Mouse (Mus musculus) ovary, postnatal 36 days (tissue): ENCODE data around the gene Pphln1.

ENCODE experiments used
- DNase-seq: peaks from one replicate; pipeline ENCODE4 v3.0.0; 2022; ENCODE audit warnings: low spot score, mixed read lengths

Gene Pphln1

DNA sequence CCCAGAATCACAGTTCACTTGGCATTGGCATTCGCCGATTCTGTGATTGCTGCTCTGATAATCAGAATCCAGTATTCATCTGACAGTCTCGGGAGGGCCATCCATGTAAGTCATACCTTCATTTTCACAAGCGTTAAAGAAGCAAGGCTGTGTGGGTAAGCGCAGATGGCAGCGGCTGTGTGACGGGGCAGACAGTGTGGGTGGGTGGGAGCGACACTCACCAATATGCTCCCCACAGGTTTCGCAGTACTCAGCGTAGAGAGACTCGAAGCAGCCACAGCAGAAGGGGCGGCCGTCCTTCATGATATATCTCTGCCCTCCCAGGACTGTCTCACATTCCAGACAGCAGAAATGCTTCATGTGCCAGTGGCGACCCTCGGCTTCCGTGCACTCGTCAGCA lies 106.7 kb downstream of the Pphln1 start:
- no peak for DNase-seq

DNA sequence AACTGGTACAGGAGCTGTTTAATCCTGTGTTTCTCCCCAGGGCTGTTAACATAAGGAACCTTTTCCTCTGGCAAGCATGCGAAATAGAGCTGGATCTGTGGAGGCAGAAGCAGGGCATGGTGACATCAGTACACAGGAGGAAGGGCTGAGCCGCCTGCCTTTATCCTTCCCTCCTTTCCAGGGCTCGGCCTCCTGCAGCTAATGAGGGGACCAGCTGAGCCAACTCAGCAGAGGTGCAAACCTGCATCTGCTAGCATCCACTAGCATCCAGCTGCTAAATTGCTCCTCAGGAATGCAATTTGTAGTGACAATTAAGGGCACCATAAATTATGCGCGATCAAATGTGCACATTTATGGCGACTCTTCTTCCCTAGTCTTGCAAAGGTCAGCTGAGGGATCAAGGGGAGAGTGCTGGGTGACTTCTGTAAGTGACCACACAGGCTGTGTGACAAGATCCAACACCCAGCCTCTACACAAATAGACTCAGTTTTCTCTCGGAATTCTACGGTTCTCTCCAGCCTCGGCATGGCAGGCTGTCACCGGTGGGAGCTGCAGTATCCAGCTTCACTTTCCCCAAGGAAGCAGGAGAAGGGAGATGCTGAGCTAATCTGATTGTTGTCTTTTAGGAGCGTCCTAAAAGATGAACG lies 112.7 kb downstream of the Pphln1 start:
- DNase-seq = no peak

DNA sequence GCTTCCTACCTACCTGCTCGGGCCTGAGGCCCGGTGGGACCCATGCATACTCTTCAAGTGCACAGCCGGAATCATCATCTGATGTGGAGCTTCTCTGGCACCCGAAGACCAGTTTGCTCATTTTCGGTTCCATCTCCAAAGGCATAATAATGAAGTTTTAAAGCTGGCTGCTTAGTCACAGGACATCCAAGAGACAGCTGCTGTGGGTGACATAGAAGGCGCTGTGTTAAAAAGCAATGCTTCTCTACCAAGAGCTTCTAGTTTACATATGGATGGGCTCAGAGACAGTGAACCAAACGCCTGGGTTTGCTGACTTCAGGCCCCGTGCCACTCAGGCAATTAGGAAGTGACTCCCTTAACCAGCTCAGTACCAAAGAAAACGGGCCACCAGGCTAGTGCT lies 114.3 kb downstream of the Pphln1 start:
- DNase-seq = no peak

DNA sequence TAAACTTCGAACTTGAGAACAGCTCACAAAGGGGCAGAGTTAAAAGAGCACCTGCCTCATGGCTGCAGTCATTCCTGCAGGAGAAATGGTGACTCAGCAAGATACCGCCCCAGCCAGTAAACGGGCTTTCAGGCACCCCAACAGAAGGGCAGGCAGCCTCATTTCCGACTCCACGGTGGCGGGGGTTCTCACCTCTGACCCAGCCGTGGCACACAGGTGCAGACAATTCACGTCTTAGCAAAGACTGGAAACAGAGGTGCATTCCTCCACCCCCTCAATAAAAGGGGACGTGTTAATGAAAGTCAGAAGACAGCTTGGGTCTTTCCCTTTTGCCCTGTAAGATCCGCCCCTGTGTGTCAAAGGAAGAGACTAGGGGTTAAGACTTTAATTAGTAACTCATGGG lies 115.8 kb downstream of the Pphln1 start:
- no peak for DNase-seq

DNA sequence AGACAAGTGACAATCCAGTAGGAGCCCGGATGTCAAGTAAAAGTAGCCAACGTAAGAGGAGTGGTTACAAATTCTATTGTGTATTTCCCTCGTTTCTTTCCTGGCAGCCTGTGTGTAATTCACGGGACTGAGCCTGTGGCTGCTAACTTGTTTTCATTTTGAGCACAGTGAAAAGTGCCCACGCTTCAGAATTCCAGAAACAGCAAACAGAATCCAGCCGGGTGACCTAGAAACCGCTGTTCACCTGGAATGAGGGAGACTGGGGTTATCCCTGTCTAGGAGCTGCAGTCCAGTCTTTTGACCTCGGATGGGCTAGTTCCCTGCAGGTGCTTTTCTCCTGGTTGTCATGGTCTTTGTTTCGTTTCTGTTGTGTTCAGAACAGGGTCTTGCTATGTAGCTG lies 117.2 kb downstream of the Pphln1 start:
- no peak for DNase-seq

DNA sequence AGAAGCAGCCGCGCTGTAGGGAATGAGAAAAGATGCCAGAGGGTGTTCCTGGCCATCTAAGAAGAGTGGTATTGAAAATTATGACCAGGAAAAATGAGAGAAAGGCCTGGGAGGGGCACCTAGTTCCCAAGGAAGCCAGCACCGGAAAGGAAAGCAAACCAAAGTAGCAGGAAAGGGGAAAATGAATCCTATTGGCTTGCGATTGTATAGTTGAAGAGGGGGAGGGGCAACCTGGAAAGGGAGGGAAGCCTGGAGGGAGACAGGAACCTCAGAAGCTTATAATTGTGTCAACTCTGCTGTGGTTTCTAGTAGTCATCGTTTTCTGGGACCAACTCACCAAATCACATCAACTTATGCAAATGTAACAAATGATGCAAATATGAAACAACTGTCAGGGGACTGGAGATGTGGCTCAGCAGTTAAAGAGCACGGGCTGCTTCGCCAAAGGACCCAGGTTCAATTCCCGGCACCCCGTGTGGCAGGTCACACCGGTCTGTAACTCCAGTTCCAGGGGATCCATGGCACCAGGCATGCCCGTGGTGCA lies 118.9 kb downstream of the Pphln1 start:
- no peak for DNase-seq

DNA sequence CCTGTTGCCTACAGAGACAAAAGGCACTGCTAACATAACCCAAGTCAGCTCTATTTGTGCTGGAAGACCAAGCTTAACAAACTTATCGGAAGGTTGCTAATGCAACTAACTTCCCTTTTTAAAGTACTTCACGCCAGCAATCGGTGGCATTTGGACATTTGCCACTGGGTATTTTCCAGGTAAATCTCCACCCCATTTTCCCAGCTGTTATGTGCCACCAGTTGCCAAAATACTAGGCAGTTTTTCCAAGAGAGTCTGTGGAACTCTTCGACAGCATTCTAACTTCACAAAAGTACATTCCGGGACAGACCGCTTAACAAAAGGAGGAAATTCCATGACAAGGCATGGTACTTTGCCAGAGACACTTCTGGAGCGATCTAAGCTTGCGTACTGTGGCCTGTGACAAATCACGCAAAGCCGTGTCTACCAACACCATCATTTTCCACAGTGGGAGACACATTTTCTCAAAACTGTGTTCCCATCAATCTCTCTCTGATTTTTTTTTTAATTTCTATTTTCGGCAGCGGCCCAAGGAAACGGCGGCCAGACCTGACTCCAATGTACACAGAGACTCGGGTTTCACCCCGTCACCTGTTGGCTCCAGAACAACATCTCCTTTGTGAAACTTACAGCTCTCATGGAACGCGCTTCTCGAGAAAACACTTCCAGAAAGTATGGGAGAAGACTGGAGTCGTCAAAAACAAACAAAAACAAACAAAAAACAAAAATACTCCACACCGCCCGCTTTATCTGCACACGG lies 120.2 kb downstream of the Pphln1 start:
- DNase-seq = peak; percentile 15

DNA sequence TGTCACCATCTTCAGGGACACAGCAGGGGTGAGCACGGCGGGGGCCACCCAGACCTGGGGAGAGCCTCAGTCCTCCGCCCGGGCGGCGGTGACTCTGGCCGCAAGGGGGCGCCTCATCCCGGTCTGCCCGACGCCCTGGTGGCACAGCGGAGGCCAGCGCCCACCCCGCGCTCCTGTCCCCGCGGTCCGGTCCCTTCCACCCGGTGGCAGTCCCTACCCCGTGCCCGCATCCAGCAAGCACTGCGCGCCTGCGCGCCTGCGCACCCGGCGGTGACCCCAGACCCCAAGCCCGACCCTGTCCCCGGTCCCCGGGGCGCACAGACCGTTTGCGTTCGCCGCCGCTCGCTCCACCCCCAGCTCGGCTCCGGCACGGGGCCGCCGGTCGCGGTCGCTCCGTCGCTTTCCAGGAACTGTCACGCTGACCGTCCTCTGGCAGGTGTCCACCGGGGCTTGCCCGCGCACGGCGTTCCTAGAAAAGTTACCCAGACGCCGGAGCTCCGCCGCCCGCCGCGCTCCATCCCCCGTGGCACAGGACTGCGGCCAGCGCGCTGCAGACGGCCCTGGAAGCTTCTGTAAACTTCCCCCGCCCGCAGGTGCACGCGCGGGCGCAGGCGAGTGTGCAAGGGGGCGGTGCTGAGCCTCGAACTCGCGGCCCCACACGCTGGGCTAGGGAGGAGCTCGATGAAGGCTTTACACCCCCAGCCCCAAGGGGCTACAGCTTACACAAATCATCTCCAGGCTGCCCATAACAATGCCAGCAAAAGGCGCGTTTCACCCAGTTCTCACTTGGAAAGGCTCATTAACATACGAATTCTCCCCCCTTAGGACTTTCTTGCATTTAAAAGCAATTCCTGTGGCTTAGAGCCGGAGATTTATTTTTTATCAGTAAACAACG lies 121.0 kb downstream of the Pphln1 start:
- DNase-seq = peak; percentile 87

DNA sequence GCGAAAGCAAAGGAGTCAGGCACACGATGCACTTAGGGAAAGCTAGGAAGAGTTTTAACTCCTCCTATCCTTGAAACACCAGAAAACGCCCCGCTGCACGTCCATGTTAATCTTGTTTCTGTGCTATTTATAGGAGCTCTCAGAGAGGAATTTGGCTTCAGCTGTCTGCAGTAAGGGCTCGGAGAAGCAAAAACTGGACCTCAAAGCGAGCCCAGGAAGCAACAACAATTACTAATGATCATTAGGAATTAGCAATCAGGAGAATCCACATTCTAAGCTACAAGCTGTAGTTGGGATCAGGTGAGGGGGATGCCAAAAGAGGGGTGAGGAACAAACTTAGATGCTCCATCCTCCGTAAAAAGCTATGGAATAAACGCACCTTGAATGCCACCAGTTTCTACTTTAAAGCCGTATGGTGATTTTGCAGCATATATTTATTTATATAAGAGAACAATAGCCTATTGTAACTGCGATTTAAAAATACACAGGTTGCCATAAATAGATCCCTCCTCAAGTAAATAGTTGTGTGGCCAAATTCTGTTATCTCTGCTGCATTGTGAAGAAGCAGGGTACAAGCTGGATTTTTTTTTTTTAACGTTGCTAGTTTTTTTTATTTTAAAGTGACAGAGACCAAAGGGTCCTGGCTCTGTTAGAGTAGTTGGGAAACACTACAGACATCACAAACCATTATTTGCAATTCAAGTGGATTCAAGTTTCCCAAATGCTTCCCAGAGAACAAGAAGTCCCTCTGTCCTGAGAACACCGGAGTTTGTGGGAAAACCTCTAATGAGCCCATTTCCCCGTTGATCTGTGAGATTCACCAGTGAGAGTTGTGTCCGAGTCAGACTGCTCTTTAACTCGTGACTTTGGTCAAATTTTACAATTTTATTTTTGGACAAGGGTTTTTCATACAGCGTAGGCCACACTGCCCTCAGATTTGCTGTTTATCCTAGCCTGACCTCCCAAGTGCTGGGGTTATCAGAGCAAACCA lies 122.0 kb downstream of the Pphln1 start:
- DNase-seq = no peak

DNA sequence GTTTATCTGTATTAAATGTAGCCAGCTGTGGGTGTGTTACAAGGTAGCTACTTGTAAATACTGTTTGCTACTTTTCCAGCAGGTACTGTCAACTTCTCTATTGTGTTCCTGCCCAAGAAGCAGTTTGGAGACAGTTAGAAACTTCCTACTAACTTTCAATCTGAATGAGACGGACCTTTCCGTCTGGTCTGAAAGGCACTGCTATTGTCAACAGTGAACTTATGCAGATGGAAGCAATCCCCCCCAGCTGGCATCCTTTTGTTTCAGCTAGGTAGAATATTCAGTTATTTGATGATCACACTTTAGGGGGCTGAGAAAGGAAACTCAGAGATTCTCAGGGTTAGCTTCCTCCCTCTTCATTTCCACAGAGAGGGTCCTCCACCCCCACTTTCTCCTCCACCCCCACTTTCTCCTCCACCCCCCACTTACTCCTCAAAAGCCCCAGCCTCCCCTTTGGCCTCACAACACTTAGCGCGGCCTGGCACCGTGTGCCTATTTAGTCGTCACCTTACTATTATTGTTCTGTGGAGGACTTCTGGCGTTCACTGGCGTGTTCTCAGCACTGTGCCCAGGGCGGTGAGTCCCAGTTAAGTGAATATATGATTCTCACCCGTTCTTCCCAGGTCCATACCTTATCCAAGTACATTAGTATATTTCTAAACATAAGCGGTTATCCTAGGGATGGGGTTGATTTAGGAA lies 123.1 kb downstream of the Pphln1 start:
- DNase-seq = no peak

DNA sequence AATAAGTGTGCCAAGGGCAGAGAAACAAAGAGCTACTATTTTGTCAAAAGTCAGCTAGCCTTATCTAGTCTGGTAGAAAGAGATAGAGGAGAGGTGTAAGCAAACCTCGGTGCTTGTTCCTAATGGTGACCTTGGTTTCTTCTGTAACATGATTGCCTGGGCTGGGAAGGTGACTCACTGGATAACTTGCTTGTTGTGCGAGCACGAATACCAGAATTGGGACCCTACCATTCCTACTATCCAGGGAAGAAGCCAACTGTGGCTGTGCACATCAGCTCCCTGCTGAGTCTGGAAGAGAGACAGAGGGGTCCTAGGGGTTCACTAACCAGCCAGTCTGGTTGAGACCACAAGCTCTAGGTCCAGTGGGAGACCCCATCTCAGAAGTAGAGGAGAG lies 123.6 kb downstream of the Pphln1 start:
- no peak for DNase-seq

DNA sequence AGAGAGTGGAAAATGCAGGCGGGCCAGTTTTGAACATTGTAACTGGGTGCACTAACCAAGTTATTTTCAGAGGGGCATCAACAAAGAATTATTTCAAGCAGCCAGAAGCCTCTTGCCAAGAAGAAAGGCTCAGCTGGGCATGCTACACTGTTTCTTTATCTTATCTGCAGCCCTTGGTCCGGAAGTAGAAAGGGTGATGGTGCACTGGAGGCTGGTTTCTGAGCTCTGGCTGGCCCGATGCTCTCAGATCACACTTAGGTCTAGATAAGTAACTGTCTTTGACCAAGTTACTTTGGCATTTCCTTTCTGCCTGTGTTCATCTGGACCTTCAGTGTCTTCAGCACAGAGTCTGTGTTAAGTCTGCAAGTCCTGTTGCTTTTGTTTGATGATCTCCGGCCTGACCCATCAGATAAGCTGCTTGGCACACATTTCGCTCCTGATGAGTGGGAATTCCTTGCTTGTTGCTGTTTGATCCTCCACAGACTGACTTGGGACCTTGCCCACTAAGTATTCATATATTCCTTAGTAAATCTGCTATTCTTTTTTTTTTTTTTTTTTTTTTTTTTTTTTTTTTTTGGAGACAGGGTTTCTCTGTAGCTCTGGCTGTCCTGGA lies 127.3 kb downstream of the Pphln1 start:
- DNase-seq = no peak

DNA sequence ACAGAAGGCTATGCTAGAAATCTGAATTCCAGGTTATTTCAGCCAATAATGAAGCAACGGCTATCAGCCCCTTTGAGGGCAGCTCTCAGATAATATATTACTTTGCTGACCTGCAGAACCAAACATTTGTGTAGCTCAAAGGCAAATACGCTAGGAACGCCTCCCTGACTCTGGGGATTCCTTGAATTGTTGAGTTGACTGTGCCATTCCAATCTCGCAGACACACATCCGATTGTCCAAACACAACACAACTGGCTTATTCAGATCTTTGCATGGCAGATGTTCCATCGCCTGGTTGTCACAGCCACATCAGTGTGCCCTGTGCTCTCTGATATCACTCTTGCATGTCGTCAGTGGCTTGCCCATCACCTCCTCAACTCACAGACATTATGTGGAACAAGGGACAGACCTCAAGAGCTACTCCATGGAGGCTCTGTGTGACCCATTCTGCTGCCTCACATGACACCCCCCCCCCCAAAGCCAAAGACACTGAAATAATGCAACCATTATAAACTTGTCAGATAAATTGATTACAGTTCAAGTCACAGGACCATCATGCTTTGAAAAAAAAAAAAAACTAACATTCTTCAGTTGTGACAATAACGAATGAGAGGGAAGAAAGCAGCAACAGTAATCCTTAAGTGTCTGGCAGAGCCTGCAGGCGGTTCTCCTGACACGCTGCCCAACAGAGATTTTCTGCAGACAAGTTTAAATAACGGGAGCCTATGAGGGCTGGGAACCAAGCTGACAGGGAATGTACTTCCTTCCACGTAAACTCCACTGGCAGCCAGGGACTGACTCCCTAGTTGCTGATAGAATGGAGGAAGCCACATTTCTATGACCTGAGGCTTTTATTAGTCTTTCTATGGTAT lies 131.9 kb downstream of the Pphln1 start:
- no peak for DNase-seq

DNA sequence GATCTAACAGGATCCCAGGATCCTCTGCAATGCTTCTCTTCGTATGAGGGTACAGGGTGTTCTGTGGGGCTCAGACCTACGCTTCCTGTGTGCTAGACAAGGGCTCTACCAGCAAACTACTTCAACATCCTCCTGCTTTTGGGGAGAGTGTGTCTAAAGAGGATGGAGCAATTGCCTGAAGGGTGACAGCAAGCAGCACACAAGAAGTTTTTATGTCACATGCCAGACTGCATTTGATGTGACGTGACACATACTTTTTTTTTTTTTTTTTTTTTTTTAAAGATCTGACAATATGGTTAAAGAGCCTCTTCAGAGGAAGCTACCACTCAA lies 132.5 kb downstream of the Pphln1 start:
- no peak for DNase-seq

DNA sequence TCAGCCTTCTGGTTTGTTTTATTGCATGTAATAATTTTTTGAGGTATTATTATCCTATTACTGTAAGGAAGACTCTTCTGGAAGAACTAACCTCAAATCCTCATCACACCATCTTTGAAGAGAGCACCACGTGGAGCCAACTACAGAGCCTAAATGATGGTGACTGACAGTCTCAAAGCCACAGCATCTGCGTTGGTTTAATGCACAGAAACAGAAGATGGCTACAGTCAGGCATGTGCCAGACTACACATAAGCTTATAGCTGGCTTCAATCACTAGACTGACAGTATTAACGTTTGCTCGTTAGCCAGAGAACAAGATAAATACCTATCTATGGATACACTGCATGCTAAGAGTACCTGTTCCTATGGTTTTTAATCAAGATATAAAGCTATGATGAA lies 138.0 kb downstream of the Pphln1 start:
- DNase-seq = no peak

DNA sequence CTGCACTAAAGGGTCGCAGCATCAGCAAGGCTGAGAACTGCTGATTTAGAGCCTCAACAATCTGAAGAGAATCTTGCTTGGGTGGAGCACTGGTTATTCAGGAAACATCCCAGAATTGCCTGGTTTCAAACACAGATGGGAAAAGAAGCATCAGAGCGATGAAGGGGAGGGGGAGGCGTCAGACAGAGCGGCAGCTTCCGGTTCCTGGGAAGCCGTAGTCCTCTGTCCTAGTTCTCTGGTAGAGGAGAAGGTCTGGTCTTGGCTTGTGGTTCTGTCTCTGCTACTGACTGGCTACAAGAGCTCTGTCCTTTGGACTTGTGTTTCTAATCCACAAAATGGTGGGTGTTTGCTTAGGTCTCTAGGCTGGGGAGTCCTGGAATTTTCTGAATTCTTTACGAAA lies 139.6 kb downstream of the Pphln1 start:
- no peak for DNase-seq

DNA sequence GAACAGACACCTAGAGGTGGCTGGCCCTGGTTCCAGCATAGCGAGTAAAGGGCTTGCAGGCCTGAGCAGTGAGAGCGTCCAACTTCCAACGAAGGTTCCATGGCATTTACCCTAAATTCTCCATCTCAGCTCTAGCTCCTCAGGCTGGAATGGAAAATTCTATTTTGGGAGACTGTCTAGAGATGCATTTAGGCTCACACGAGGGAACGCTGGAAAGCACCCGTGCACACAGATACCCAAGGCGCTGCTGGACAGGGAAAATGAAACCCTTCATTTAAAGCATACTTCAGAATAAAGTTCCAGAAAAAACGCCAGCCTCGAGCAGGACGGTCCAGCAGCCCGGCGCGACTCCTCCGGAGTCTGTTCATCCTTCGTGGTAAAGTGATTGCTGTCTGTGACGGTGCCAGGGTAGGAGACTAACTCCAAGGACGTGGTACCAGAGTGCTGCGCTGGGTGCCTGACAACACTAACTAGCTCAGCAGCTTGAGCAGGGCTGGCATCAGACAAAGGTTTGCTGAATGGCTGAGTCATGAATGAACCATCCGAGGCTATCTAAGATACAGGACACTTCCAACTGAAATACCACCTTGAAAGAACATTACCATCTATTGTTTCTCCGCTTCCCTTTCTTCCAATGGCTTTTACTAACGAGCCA lies 140.5 kb downstream of the Pphln1 start:
- DNase-seq = no peak

DNA sequence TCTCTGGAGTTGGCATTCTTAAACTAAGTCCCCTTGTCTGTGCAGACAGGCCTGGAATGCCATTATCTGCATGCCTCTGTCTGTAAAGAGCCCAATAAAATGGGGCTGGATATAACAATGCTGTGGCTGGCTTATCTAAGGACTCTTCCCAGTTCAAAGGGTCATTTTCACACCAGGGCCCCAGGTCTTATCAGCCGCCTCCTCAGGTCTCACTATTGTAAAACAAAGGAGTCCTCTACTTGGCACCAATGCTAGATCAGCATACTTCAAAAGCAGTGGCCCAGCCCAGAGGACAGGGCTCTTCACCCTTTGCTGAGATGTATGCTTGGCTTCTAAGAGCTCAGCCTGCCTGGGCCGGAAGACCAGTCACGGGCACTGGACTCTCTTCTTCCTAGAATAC lies 141.3 kb downstream of the Pphln1 start:
- DNase-seq = no peak
